Mouse (Mus musculus) erythroblast, embryonic 14.5 days (primary cell): ENCODE data around the gene Gvin1. TPM values are rescaled to one million over a fixed set of nuclear protein-coding genes. Genes with fewer than 3 reads are reported as not detected.
"Not testable (repeated sequence)": the region's sequence is repeated elsewhere in the genome, so short reads cannot be mapped to it uniquely, and the experiment has no call there.

ENCODE experiments used
- H3K27me3 ChIP-seq: 2 replicates; pipeline ENCODE4 v1.6.1; 2012; ENCODE audit warnings: inconsistent platforms; ENCODE audit not compliant: control insufficient read depth
- H3K36me3 ChIP-seq: 2 replicates; pipeline ENCODE4 v1.6.1; 2012; ENCODE audit warnings: mild to moderate bottlenecking, inconsistent platforms; ENCODE audit not compliant: control insufficient read depth
- H3K4me1 ChIP-seq: 2 replicates; pipeline ENCODE4 v1.6.1; 2012; ENCODE audit warnings: inconsistent platforms; ENCODE audit not compliant: control insufficient read depth
- H3K4me3 ChIP-seq: replicated peaks from 2 replicates; pipeline ENCODE3; 2012; ENCODE audit warnings: moderate library complexity, mild to moderate bottlenecking, inconsistent platforms
- H3K9me3 ChIP-seq: 2 replicates; pipeline ENCODE4 v1.6.1; 2012; ENCODE audit warnings: low read length, inconsistent platforms, mixed read lengths; ENCODE audit not compliant: control insufficient read depth
- GATA1 ChIP-seq: IDR thresholded peaks from 2 replicates; pipeline ENCODE4 v1.6.1; 2012; ENCODE audit warnings: low read length, inconsistent platforms, mixed read lengths
- TAL1 ChIP-seq: IDR thresholded peaks from 3 replicates; pipeline ENCODE4 v1.6.1; 2012; ENCODE audit warnings: low read length, inconsistent platforms, mixed read lengths
- polyA plus RNA-seq: library from polyadenylated mRNA; stranded (reverse); fragments of >175 nt; gene quantifications from 2 replicates; pipeline ENCODE4 v1.2.3, GENCODE M21; 2012

Gene Gvin1
- not detected in 2 replicates for polyA plus RNA-seq

DNA sequence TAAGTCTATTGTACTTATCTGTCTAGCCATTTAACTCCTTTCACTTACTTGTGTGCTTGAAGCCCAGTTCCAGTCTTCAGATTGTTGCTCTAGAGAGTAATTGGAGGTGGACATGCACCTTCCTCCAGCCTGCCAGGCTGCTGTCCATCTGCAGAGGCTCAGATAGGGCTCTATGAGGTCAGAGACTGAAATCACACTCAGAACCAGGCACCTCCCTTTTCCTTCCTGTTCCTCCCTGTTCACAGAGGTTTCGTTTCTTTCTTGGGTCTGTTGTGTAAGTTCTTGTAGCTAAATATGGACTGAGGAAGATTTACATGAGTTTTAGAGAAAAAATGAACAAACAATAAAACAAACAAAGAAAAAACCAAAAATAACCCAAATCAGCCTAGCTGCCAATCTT lies at the start of gene Gvin1:
Gene Gvin1, minus strand, starts transcription at position 150 of the 400 bp plus-strand sequence.
- not testable (repeated sequence) for H3K36me3 ChIP-seq, H3K4me1 ChIP-seq, H3K9me3 ChIP-seq, H3K4me3 ChIP-seq, H3K27me3 ChIP-seq

GRCm38 (mm10) chr7:106251844-106252517 lies 36.9 kb upstream of the Gvin1 start:
- H3K4me1 ChIP-seq = no peaks in the 10 kb centered on the region
- H3K4me3 ChIP-seq = no peak overlapping the region
- no peaks in the 10 kb centered on the region for H3K27me3 ChIP-seq
- TF ChIP-seq GATA1 (no peak), TAL1 (no peak)
- no peaks in the 10 kb centered on the region for H3K9me3 ChIP-seq
- H3K36me3 ChIP-seq = no peaks in the 10 kb centered on the region

DNA sequence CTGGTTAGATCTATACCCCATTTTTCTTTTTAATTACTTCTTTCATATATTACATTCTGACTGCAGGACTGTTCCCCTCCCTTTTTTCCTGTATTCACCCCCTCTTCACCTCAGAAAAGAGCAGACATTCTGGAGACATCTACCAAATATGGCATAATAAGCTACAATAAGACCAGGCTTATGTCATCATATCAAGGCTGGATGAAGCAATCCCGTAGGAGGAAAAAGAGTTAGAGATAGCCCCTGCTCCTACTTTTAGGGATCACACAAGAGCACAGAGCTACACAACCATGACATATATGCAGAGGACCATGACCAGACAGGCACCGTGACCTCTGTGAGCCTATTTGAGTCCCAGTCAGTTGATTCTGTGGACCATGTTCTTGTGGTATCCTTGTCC lies 33.8 kb upstream of the Gvin1 start:
- Histone ChIP-seq H3K36me3 (no peaks in the 10 kb centered on the region), H3K4me3 (no peak overlapping the region), H3K4me1 (no peaks in the 10 kb centered on the region), H3K27me3 (no peaks in the 10 kb centered on the region), H3K9me3 (no peaks in the 10 kb centered on the region)
- TF ChIP-seq GATA1 (no peak), TAL1 (no peak)

GRCm38 (mm10) chr7:106248245-106248644 lies 33.1 kb upstream of the Gvin1 start:
- Histone ChIP-seq H3K27me3 (no peaks in the 10 kb centered on the region), H3K4me1 (no peaks in the 10 kb centered on the region), H3K4me3 (no peak overlapping the region), H3K36me3 (no peaks in the 10 kb centered on the region), H3K9me3 (no peaks in the 10 kb centered on the region)
- no peak for TF ChIP-seq GATA1
- no peak for TF ChIP-seq TAL1

GRCm38 (mm10) chr7:106245601-106246000 lies 30.5 kb upstream of the Gvin1 start:
- no peaks in the 10 kb centered on the region for H3K4me1 ChIP-seq
- no peaks in the 10 kb centered on the region for H3K27me3 ChIP-seq
- no peaks in the 10 kb centered on the region for H3K9me3 ChIP-seq
- TF ChIP-seq TAL1 = no peak
- no peak for TF ChIP-seq GATA1
- no peak overlapping the region for H3K4me3 ChIP-seq
- H3K36me3 ChIP-seq = no peaks in the 10 kb centered on the region

- not testable (repeated sequence) for H3K27me3 ChIP-seq, H3K9me3 ChIP-seq, H3K4me3 ChIP-seq, H3K4me1 ChIP-seq, H3K36me3 ChIP-seq
These were observed 25.6 kb upstream of the Gvin1 start for GRCm38 (mm10) chr7:106240484-106241275.

DNA sequence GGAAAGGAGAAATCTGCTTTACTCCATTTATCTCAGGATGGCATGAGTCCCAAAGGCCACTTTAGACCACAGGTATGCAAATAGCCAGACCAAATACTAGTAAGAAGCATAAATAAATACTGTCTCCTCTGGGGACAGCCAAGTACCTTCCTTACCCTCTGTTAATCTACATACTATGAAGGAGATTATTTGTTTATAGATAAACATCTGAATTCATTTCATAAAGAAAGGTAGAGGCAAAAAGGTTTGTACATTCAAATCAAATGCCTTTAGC lies 22.0 kb upstream of the Gvin1 start:
- Histone ChIP-seq H3K4me1 (no peaks in the 10 kb centered on the region), H3K36me3 (no peaks in the 10 kb centered on the region), H3K9me3 (no peaks in the 10 kb centered on the region), H3K27me3 (no peaks in the 10 kb centered on the region), H3K4me3 (no peak overlapping the region)
- TF ChIP-seq GATA1 (no peak), TAL1 (no peak)

GRCm38 (mm10) chr7:106236327-106237191 lies 21.4 kb upstream of the Gvin1 start:
- Histone ChIP-seq H3K9me3 (no peaks in the 10 kb centered on the region), H3K36me3 (no peaks in the 10 kb centered on the region), H3K27me3 (no peaks in the 10 kb centered on the region), H3K4me1 (no peaks in the 10 kb centered on the region), H3K4me3 (no peak overlapping the region)
- TF ChIP-seq GATA1 (no peak), TAL1 (no peak)

- Histone ChIP-seq H3K9me3 (no peaks in the 10 kb centered on the region), H3K36me3 (no peaks in the 10 kb centered on the region), H3K4me3 (no peak overlapping the region), H3K4me1 (no peaks in the 10 kb centered on the region), H3K27me3 (no peaks in the 10 kb centered on the region)
- no peak for TF ChIP-seq GATA1
- no peak for TF ChIP-seq TAL1
These were observed 20.5 kb upstream of the Gvin1 start for GRCm38 (mm10) chr7:106235596-106235995.

DNA sequence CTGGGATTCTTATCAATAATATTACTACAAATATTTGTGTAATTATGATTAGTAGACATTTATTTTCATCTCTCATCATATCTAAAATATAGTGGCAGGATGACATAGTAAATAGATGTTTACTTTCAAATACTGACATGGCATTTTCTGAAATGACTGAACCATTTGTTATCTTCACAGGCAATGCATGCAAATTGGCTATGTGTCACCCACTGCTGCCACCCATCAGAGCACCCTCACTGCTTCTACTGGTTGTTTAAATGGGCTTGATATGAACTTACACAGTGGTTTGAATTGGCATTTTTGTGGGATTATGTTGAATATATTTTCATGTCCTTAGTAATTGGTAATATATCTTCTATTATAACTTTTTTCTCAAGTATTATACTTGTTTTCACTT lies 784 bp upstream of the Gvin1 start:
- H3K4me3 ChIP-seq, H3K4me1 ChIP-seq, H3K9me3 ChIP-seq, H3K36me3 ChIP-seq, H3K27me3 ChIP-seq: not testable (repeated sequence)

DNA sequence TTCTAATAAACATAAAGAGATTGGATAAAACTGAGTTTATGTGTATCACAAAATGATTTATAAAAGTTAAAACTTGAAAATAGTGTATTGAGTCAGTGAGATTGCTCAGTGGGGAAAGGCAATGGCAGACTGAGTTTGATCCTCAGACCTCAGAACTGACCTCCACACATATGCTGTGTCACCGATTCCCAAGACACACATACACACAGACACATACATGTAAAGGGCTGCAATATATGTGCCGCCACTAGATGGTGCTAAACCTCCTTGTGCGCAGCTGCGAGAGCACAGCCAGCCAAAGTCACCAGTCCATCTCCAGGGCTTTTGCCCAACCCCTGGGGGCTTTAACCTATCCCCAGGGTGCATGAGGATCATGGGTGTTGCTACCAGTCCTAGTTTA lies 1.4 kb downstream of the Gvin1 start:
- H3K27me3 ChIP-seq, H3K4me1 ChIP-seq, H3K9me3 ChIP-seq, H3K36me3 ChIP-seq, H3K4me3 ChIP-seq: not testable (repeated sequence)

DNA sequence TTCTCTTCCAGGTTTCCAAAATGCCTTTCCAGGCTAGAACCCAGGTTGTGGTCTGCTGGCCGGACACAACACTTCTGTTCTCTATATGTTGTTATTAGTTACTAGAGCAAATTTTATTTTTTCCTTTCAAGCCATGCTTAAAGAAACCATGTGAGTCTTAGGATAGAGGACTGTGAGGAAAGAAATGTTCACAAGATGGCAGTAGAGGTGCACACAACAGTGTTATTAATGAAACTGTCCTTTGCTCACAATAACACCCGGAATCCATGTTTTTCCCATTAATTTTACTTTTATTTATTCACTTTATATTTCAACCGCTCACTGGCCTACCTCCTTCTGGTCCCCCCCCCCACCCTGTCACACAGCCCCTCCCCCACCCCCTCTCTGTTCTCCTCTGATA lies 8.5 kb downstream of the Gvin1 start:
- H3K9me3 ChIP-seq, H3K4me1 ChIP-seq, H3K36me3 ChIP-seq, H3K27me3 ChIP-seq, H3K4me3 ChIP-seq: not testable (repeated sequence)

- H3K36me3 ChIP-seq, H3K4me1 ChIP-seq, H3K4me3 ChIP-seq, H3K9me3 ChIP-seq, H3K27me3 ChIP-seq: not testable (repeated sequence)
These were observed 38.1 kb downstream of the Gvin1 start for GRCm38 (mm10) chr7:106177065-106177464.
